Mouse (Mus musculus): Measurements from ENCODE around the gene Tsc22d4.
A peak's percentile ranks its signal among the peaks of the same experiment; 100 is the strongest.

Gene Tsc22d4

DNA sequence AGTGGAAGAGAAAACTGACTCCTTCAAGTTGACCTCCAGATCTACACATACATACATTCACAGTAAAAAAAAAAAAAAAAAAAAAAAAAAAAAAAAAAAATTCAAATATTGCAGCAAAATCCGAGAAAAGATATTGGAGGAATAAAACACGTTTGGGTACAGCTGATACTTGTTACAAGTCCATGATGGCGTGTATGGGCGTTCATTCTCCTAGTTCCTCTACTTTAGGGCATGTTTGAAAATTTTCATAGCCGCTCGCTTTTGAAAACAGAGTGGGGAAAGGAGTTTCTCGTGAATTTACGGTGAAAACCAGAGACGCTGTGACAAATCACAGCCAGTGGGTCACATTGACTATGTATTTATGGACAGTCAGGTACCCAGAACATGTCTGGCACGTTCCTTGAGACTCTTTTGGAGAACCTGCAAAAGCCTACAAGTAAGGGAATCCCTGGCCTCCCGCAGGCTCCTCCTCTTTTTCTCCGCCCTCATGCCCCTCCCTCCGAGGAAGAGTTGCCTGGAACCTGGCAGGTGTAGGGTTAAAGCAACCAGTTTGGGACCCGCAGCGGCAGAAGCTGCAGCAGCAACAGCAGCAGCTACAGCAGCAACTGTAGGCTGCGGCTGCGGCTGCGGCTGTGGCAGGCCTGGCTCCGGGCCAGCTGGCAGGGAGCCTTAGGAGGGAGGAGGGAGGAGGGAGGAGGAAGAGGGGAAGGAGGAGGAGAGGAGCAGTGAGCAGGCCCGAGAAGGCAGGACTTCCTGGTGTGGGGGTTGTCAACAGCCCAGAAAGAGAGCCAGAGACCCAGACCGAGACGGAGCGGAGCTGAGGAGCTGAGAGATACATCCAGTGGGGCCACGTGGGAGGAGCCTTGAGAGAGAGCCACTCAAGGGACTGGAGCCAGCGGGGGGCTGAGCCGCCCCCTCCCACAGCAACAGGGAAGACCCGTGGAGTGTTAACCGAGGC lies at the start of gene Tsc22d4:
Gene Tsc22d4, plus strand, starts transcription at position 517 of the 958 bp plus-strand sequence.
- peak; percentile 95 for DNase-seq (ENCODE audit: low read depth, low spot score)

DNA sequence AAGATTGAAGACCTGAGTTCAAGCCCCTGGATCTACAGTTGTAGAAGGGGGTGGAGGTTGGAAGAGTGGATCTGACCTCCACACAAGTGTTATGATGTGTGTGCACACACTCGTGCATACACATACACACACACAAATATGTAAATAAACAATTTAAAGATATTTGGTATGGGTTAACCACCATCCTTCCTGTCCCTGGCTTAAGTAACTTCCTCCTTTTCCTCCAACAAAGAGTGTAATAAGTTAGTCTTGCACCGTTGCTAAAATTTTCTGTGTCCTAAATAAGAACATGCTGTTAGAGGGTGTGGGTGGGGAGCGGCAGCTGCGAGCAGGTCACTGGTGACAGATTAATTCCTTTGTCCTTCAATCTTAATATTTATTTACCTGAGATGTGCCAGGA lies 49.6 kb upstream of the Tsc22d4 start:
- DNase-seq (ENCODE audit: low read depth, low spot score), result no peak

DNA sequence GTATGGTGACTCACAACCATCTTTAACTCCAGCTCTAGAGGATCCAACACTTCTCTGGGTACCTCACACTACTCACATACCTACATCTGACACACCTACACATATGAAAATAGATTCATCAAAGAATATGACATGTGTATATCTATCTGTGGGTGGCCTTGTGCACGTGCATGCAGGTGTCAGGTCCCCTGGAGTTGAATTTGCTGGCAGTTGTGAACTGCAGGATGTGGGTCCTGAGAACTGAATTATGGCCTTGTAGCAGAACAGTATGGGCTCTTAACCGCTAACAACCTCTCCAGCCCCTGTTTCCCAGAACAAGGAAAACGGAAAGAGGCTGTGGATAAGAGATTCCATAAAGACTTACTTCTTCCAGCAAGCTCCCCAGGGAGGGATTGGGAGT lies 46.5 kb upstream of the Tsc22d4 start:
- DNase-seq (ENCODE audit: low read depth, low spot score), result no peak

DNA sequence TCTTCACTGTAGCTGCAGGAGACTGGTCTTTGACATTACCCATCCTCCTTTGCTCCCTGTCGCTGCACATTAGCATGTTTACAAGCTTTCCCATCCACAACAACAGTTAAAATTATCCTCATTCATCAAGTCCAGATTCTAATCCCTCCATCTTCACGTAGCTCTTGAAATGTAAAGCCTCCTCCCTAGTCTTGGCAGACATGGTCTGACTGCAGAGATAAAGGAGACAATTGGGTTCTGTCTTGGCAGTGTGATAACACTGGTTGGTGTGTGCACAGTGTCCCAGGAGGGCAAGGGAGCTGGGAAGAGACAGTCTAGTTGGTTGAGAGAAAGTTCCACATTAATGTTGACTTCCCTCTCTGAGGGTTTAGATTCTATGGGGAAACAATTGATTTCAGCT lies 45.7 kb upstream of the Tsc22d4 start:
- DNase-seq (ENCODE audit: low read depth, low spot score), result no peak

DNA sequence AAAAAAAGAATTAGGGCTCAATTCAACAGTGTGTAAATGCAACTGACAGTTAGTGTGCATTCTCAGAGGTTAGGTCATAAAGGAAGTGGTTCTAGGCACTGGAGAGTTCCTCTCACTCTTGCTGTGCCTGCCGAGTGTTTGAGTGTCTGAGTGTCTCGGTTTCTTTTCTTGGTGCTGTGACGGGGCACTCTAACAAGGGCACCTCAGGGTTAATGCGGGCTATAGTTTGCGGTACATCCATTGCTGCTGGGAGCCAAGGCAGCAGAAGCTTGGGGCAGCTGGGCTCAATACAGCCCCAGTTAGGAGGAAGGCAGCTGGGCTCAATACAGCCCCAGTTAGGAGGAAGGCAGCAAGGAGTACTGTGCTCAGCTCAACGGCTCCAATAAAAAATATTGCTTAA lies 40.3 kb upstream of the Tsc22d4 start:
- DNase-seq (ENCODE audit: low read depth, low spot score), result peak; percentile 47

DNA sequence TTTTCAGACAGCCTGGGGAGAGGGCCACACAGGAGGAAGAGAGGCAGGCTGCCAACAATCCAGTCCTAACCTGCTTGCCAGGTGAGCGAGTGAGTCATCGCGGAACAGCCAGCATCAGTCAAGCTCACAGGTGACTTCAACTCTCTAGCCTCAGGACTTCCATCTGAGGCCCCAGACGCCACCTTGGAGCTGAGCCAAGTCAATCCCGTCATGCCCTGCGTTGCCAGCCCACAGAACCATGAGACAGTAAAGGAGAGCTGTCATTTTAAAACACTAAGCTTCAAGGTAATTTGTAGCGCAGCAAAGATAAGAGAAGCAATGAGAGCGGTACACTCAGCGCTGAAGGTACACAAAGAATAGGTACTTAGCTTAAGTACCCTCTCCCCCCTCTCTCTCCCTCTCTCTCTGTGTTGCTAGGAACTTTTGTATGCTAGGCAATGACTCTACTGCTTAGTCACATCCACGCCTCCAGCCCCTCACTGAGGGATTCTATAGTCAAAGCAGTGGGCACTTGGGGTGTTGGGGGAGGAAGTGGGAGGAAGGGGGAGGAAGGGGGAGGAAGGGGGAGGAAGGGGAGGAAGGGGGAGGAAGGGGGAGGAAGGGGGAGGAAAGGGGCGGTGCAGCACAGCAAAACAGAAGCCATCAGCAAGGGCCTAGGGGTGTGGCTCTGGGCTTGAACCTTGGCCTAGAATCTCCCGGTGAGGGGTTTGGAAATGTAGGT lies 38.5 kb upstream of the Tsc22d4 start:
- DNase-seq (ENCODE audit: low read depth, low spot score), result peak; percentile 79

DNA sequence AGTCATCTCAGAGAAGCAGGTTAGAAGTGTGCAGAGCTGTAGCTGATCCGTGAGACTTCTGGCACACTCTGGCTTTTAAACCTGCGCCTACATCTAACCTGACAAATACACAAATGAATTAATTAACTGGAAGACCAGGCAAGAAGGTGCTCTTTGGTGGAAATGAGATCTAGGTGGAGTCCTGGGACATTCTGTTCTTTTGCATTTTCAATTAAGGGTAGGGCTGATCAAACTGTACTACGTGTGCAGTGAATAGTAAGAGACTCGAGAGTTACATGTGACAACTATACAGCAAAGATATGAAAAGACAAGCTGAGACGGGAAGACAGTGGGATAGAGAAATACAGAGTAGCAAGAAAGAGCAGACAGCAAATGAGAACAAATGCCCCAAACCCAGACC lies 32.1 kb upstream of the Tsc22d4 start:
- no peak for DNase-seq (ENCODE audit: low read depth, low spot score)

DNA sequence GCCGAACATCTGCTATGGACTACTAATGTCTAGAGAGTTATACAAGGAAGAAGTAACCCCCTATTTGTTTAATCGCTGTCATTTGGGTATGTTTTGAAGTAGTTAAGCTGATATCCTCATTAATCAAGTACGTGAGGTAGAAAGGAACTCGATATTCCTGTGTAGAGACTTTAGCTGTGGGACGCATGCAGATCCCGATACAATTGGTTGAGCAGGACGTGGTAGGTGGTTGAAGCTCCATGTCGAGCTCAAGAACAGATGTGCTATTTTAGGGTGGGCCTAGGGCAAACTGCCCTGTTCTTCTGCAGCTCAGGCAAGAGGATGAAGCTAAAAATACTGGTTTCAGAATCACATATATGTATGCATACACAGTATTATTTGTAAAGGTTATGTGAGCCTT lies 29.8 kb upstream of the Tsc22d4 start:
- no peak for DNase-seq (ENCODE audit: low read depth, low spot score)

DNA sequence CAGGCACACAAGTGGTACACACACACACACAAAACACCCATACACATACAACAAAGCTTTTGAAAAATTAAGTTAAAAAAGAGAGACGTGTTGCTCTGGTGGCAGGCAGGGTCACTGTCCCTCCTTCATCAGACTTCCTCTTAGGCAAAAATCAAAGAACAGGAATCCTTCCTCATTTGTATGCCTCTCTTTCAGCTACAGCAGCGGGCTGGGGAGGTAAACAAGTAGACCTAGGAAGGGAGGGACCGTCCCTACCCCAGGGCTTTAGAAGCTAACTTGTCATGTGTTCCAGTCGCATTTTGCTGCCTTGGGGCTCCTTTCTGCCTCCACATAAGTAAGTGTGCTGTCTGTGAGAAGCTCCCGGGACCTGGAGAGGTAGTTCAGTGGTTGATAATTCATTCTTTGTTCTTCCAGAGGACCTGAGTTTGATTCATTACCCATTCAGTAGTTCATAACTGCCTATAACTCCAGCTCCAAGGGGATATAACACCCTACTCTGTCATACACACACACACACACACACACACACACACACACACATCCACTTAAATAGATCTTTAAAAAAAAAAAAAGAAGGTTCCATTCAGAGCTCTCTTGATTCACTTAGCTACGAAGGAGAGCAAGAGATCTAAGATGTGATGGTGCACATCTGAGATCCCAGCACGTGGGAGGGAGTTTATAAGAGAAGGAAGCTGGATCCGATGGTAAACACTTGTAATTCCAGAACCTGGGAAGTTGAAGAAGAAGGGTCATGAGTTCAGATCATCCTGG lies 27.3 kb upstream of the Tsc22d4 start:
- peak; percentile 82 for DNase-seq (ENCODE audit: low read depth, low spot score)

DNA sequence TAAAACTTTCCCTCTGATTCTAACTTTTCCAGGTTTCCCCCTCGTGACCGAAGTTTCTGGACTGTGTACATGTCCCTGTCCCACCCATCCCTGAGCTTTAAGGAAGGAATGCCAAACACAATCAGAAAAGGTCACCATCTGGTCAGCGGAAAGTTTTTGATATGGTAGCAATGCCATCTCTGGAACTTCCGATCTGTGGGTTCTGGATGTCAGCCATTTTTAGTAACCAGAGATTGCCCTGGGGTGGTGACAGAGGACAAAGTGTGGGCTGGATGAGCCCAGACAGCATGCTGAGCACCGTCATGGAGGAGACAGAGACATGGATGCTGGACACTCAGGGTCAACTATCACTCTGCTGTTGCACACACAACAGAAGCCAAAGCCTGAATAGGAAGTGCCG lies 26.4 kb upstream of the Tsc22d4 start:
- DNase-seq (ENCODE audit: low read depth, low spot score), result no peak

DNA sequence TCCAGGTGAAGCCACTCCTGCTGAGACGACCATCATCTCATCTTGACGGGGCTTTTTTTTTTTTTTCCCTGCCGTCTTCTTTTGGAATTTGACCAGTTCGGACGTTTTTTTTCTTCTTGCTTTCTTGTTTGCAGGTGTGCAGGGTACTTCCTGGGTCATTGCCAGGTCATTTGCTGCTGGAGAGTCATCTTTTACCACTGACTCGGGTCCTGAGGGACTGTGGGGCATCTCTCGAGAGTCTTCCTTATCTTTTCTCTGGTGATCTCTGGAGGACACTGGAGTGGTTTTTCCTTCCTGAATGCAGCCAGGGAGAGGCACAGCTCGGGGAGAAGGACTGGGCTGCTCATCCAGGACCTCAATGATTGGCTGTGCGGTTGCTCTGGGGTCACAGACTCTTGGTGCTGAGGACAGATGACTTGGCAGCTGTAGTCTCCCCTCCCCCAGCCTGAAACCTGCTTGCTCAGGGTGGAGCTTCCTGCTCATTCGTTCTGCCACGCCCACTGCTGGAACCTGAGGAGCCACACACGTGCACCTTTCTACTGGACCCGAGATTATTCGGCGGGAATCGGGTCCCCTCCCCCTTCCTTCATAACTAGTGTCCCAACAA lies 24.9 kb upstream of the Tsc22d4 start:
- peak; percentile 82 for DNase-seq (ENCODE audit: low read depth, low spot score)

DNA sequence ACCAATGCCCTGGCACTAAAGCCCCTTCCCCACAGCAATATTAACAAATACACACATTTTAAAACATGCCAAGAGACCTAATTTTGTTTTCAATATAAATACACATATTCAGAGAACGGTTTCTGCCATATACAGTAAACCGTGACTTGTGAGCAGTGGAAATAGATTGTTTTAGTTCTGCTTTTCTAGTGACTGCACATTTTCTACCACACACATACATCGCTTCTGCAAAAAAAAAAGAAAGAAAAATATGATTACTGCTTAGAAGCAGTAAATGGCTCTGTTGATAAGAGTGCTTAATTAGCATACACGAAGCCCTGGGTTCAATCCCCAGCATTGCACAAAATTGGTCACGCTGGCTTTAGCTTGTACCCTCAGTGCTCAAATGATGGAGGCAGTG lies 21.7 kb upstream of the Tsc22d4 start:
- DNase-seq (ENCODE audit: low read depth, low spot score), result peak; percentile 61

DNA sequence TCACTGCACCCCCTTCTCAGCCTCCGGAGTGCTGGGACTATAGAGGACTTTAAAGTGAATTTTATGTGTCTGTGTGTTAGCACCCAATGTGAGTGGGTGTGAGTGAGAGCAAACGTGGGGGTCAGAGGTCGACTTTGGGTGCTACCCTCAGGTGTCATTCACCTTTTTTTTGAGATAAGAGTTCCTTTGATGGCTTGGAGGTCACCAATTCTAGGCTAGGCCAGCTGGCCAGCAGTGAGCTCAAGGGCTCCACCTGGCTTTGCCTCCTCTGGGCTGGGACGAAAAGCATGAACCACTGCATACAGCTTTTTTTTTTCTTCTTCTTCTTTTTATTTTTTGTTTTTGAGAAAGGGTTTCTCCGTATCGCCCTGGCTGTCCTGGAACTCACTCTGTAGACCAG lies 18.8 kb upstream of the Tsc22d4 start:
- no peak for DNase-seq (ENCODE audit: low read depth, low spot score)

DNA sequence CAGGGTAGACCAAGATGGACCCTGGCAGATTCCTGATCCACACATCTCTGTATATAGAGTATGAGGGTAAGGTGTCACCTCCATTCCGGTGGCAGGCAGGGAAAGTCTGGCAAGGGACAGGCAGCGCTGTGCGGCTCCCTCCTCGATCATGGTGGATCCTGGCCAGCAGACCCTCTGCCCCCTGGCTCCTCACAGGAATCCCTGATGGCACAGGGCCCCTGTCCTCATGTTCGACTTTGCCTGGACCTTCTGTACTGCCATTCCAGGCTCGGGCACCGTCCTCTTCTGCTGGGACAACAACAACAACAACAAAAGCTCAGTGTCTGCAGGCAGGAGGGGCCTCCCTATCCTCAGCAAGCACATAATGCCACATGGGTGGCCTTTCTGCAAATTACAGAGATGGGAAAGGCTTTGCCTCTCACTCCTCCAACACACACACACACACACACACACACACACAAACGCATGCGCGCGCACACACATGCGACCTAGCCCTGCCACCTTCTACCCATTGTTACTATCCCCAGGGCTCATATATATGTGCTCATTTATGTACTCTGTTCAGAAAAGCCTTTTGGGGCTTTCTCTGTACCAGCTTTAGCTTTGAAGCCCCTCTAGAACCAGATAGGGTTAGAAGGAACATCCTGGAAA lies 11.8 kb upstream of the Tsc22d4 start:
- no peak for DNase-seq (ENCODE audit: low read depth, low spot score)

DNA sequence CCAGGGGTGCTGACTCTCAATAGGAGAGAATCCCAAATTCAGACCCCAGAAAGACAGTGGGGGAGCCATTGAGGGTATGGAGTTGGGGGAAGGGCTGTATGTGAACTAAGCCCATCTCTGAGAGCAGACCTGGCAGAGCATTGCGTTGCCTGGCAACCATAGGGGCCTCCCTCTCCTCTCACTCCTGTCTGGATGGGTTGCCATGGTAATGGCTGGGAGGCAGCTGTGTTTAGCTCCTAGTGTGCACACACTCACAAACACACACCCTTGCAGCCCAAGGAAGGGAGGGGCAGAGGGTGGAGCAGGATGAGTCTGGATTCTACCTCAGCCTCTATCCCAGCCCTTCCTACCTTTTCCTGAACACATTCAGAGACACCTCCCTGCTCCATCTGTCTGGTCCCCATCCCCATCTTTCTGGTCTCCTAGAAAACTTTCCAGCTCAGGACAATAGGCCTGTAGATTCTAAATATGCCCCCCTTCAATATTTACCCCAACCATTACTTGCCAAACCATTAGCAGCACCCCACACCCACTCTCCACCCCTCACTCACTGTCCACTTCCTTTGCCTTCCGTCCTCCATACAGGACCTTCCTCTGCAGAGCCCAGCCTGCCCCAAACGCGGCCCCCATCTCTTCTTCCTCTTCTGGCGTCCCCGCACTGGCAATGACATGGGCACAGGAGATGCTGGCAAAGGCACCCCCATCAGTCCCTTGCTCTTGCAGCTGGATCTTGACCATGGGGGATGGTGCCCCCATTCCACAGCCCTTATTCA lies 11.1 kb upstream of the Tsc22d4 start:
- DNase-seq (ENCODE audit: low read depth, low spot score), result no peak

DNA sequence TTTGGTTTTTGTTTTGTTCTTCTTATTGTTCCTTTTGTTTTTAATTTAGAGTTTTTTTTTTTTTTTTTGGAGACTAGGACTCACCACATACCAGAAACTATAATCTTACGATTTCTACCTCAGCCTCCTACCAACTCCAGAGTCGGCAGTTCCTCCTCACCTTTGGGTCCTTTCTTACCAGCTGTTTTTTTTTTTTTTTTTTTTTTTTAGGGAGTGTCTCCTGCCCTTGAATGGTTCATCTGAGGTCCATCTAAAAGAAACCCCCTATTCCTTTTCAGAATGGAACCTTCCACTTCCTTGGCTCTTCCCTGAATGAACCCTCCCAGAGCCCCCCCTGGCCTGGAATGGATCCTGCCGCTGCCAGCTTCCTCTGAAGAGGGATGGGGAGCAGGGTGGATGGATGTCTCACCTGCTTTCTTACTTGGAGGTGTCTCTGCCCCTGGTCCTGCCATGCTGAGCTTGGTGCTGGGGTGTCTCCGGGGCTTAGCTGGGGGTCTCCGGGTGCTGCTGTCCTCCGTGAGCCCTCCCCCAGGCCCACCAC lies 8.1 kb upstream of the Tsc22d4 start:
- no peak for DNase-seq (ENCODE audit: low read depth, low spot score)

DNA sequence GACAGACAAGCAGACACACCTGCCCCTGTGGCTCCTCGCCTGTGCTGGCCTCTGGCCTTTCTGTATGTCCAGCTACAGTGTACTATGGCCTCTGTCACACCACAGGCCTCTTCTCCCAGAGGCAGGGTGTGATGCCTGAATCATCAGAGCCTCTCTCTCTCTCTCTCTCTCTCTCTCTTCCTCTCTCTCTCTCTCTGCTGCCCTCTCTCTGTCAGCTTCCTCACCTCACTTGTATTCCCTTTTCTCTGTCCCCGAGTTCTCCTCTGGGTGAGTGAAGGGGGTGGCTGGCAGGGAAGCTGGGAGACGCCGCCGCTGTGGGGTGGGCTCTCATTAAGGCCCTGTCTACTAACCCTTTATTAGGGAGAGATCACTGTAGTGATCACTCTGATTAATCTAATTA lies 7.0 kb upstream of the Tsc22d4 start:
- DNase-seq (ENCODE audit: low read depth, low spot score), result no peak

DNA sequence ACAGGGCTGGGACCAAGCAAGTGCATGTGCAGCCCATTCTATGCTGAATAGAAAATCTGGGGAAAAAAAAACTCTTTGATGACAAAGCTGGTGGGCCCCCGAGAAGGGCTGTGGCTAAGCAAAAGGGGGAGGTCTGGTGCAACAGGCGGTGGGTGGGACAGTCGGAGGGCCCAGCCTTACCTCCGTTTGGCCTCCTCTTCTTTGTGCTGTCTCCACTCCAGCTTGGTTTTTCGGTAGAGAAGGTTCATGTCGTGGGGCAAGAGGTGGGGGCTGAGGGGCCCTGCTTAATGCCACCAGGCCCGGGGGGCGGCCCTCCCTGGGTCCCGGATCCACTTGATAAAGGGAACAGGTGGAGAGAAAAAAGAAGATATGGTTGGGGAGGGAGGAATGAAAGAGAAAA lies 6.1 kb upstream of the Tsc22d4 start:
- no peak for DNase-seq (ENCODE audit: low read depth, low spot score)

DNA sequence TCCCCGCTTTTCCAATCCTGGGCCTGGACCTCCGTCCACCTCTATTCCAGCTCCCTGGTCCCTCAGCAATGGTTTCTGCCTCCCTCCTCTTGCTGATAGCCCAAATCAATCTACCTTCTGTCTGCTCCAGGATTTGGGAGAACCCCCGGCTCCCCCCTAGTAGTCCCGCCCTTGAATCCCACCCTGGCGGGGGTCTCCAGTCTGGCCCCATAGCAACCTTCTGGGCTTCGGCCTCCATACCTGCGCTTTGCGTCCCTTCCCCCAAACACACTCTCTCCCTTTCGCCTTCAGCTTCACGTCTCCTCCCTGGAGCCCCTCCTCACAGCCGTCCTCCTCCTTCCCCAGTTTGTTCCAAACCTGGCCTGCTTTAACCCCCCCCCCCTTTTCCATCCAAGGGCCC lies 5.0 kb upstream of the Tsc22d4 start:
- no peak for DNase-seq (ENCODE audit: low read depth, low spot score)

Measured in A20 (cell line).